Mouse (Mus musculus): ENCODE results near the gene Dhrs11. TPM values are rescaled to one million over a fixed set of nuclear protein-coding genes. Genes with fewer than 3 reads are reported as not detected.

The Dhrs11 gene
- polyA plus RNA-seq, 1 experiment from 2014 or later, result 14.2 TPM

- Histone ChIP-seq H3K27me3 (peaks cover 12% of the 10 kb centered on the region; the same call in 1 of the 2 replicates), H3K36me3 (no peaks in the 10 kb centered on the region), H3K4me3 (replicated peaks) (no peak overlapping the region), H3K27ac (replicated peaks) (no peak overlapping the region), H3K4me2 (replicated peaks) (no peak overlapping the region), H3K4me1 (peaks cover 6% of the 10 kb centered on the region; the same call in 1 of the 2 replicates), H3K9ac (no peak overlapping the region), H3K9me3 (replicated peaks) (no peaks in the 10 kb centered on the region)
- no peak for ATAC-seq (ENCODE audit: insufficient number of reproducible peaks, low FRiP score, low TSS enrichment, low read depth)
These were observed 35.2 kb downstream of the Dhrs11 start for GRCm38 (mm10) chr11:84793545-84793944.

GRCm38 (mm10) chr11:84790383-84790782 is 38.4 kb downstream of the Dhrs11 start:
- Histone ChIP-seq H3K27me3 (peaks cover 15% of the 10 kb centered on the region; the same call in 1 of the 2 replicates), H3K4me1 (peaks cover 6% of the 10 kb centered on the region; the same call in 1 of the 2 replicates), H3K9ac (no peak overlapping the region), H3K4me3 (replicated peaks) (no peak overlapping the region), H3K36me3 (no peaks in the 10 kb centered on the region), H3K27ac (replicated peaks) (no peak overlapping the region), H3K9me3 (replicated peaks) (no peaks in the 10 kb centered on the region), H3K4me2 (replicated peaks) (no peak overlapping the region)
- ATAC-seq (ENCODE audit: insufficient number of reproducible peaks, low FRiP score, low TSS enrichment, low read depth), result no peak
- WGBS, result 29% methylated on average over 6 of the region's 6 CpGs

- Histone ChIP-seq H3K27me3 (peaks cover 40% of the 10 kb centered on the region), H3K4me2 (replicated peaks) (0 out of 2 replicates have a peak overlapping the region, but pooled peaks have one; percentile 4), H3K4me1 (peaks cover 19% of the 10 kb centered on the region), H3K9ac (no peak overlapping the region), H3K36me3 (no peaks in the 10 kb centered on the region), H3K9me3 (replicated peaks) (no peaks in the 10 kb centered on the region), H3K27ac (replicated peaks) (no peak overlapping the region), H3K4me3 (replicated peaks) (no peak overlapping the region)
- no peak for ATAC-seq (ENCODE audit: insufficient number of reproducible peaks, low FRiP score, low TSS enrichment, low read depth)
- 6% methylated on average over 19 of the region's 19 CpGs for WGBS
These were observed 48.5 kb downstream of the Dhrs11 start for GRCm38 (mm10) chr11:84780143-84780870.

GRCm38 (mm10) chr11:84775560-84775959 is 53.2 kb downstream of the Dhrs11 start:
- Histone ChIP-seq H3K4me2 (replicated peaks) (0 out of 2 replicates have a peak overlapping the region, but pooled peaks have one; percentile 12), H3K36me3 (no peaks in the 10 kb centered on the region), H3K27me3 (peaks cover 31% of the 10 kb centered on the region), H3K9me3 (replicated peaks) (no peaks in the 10 kb centered on the region), H3K4me1 (peaks cover 19% of the 10 kb centered on the region), H3K27ac (replicated peaks) (no peak overlapping the region), H3K9ac (no peak overlapping the region), H3K4me3 (replicated peaks) (no peak overlapping the region)
- ATAC-seq (ENCODE audit: insufficient number of reproducible peaks, low FRiP score, low TSS enrichment, low read depth), result no peak; the same call in 1 of the 2 replicates
- WGBS, result under 1% methylated on average over 4 of the region's 4 CpGs

- Histone ChIP-seq H3K9ac (no peak overlapping the region), H3K27me3 (peaks cover 26% of the 10 kb centered on the region), H3K27ac (replicated peaks) (no peak overlapping the region), H3K4me2 (replicated peaks) (0 out of 2 replicates have a peak overlapping the region, but pooled peaks have one; percentile 12), H3K9me3 (replicated peaks) (no peaks in the 10 kb centered on the region), H3K4me1 (peaks cover 15% of the 10 kb centered on the region), H3K4me3 (replicated peaks) (no peak overlapping the region), H3K36me3 (no peaks in the 10 kb centered on the region)
- WGBS, result 47% methylated on average over 13 of the region's 13 CpGs
- no peak for ATAC-seq (ENCODE audit: insufficient number of reproducible peaks, low FRiP score, low TSS enrichment, low read depth)
These were observed 53.8 kb downstream of the Dhrs11 start for GRCm38 (mm10) chr11:84774870-84775514.

Other genes with a start within 250 kb of the Dhrs11 start
- 13.1 and 13.2 TPM in 2 replicates for gene Mrm1, start 9.5 kb downstream of the Dhrs11 start, polyA plus RNA-seq (2015; fragmentation: Nextera tagmentation; extraction: Ambion mirVana)
- 68.6 and 72.0 TPM in 2 replicates for gene Ggnbp2, start 41.8 kb upstream of the Dhrs11 start, polyA plus RNA-seq (2015; fragmentation: Nextera tagmentation; extraction: Ambion mirVana)
- 11.5 and 14.2 TPM in 2 replicates for gene Myo19, start 51.2 kb upstream of the Dhrs11 start, polyA plus RNA-seq (2015; fragmentation: Nextera tagmentation; extraction: Ambion mirVana)
- 1.9 and 2.4 TPM in 2 replicates for gene Pigw, start 51.3 kb upstream of the Dhrs11 start, polyA plus RNA-seq (2015; fragmentation: Nextera tagmentation; extraction: Ambion mirVana)
- 49.9 and 58.1 TPM in 2 replicates for gene Znhit3, start 87.4 kb upstream of the Dhrs11 start, polyA plus RNA-seq (2015; fragmentation: Nextera tagmentation; extraction: Ambion mirVana)
- gene Car4, start 128.8 kb upstream of the Dhrs11 start, polyA plus RNA-seq (2015; fragmentation: Nextera tagmentation; extraction: Ambion mirVana), result 0.57 and 0.58 TPM in 2 replicates